Mouse (Mus musculus) kidney, adult 2 months (tissue): ENCODE measurements at regions not wholly inside any gene's neighbourhood (a gene's known extent, or its start where the extent isn't known, plus 50 kb on each side); places are given as distances from the start of the nearest gene placed in this dataset.

ENCODE experiments used
- DNase-seq: peaks from one replicate; pipeline ENCODE4 v3.0.0; 2021
- H3K27ac ChIP-seq: fragments of 200-500 bp; 2 replicates; pipeline ENCODE4 v1.5.1; 2012; ENCODE audit warnings: low read depth, low read length, control low read depth, inconsistent platforms; ENCODE audit not compliant: insufficient read depth
- H3K27me3 ChIP-seq: fragments of 200-500 bp; replicated peaks from 2 replicates; pipeline ENCODE4 v1.6.1; 2012; ENCODE audit warnings: mild to moderate bottlenecking, moderate library complexity, low read length, inconsistent platforms; ENCODE audit not compliant: control insufficient read depth, insufficient read depth
- H3K36me3 ChIP-seq: fragments of 200-500 bp; 2 replicates; pipeline ENCODE4 v1.6.1; 2012; ENCODE audit warnings: mild to moderate bottlenecking, moderate library complexity, low read length, inconsistent platforms; ENCODE audit not compliant: control insufficient read depth, insufficient read depth
- H3K4me1 ChIP-seq: fragments of 200-500 bp; 2 replicates; pipeline ENCODE4 v1.6.1; 2011; ENCODE audit warnings: low read length; ENCODE audit not compliant: control insufficient read depth, insufficient read depth
- H3K4me3 ChIP-seq: fragments of 200-500 bp; 2 replicates; pipeline ENCODE4 v1.5.1; 2011; ENCODE audit warnings: mild to moderate bottlenecking, low read depth, low read length, control low read depth; ENCODE audit not compliant: insufficient read depth
- CTCF ChIP-seq: fragments of 200-500 bp; conservative IDR thresholded peaks from 2 replicates; pipeline ENCODE4 v1.5.1; 2011; ENCODE audit warnings: low read depth, mild to moderate bottlenecking, control low read depth, low read length, moderate library complexity, mixed read lengths; ENCODE audit not compliant: insufficient read depth, insufficient read length
- POLR2A ChIP-seq: fragments of 200-500 bp; IDR thresholded peaks from one replicate; pipeline ENCODE4 v1.6.1; 2011; ENCODE audit warnings: low read depth, low read length, control low read depth
- WGBS: fragments of 180-500 bp; shearing (Covaris S2); methylation state at CpG from one replicate; pipeline ENCODE4 v1.1.7; 2018; 5-methylcytosine and 5-hydroxymethylcytosine counted together

DNA sequence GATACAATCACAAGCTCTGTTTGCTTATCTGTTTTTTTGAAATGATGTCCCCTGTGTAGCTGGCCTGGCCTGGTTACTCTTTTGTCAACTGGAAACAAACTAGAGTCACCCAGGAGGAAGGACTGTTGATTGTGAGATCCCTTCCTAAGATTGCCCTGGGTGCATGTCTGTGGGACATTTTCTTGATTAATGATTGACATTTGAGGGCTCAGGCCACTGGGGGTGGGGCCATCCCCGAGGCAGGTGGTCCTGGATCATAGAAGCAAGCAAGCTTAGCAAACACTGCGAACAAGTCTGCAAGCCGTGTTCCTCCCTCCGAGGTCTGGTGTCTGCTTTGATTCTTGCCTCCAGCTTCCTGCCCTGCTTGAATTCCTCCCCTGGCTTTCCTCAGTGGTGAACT is 84.4 kb upstream of the Eomes start:
- TF ChIP-seq POLR2A = no peak
- TF ChIP-seq CTCF = no peak
- no peak for DNase-seq
- Histone ChIP-seq H3K36me3 (no peaks in the 10 kb centered on the region), H3K27me3 (no peaks in the 10 kb centered on the region), H3K27ac (no peak overlapping the region), H3K4me1 (no peaks in the 10 kb centered on the region), H3K4me3 (no peak overlapping the region)
- 43% methylated on average over 4 of the region's 4 CpGs for WGBS

DNA sequence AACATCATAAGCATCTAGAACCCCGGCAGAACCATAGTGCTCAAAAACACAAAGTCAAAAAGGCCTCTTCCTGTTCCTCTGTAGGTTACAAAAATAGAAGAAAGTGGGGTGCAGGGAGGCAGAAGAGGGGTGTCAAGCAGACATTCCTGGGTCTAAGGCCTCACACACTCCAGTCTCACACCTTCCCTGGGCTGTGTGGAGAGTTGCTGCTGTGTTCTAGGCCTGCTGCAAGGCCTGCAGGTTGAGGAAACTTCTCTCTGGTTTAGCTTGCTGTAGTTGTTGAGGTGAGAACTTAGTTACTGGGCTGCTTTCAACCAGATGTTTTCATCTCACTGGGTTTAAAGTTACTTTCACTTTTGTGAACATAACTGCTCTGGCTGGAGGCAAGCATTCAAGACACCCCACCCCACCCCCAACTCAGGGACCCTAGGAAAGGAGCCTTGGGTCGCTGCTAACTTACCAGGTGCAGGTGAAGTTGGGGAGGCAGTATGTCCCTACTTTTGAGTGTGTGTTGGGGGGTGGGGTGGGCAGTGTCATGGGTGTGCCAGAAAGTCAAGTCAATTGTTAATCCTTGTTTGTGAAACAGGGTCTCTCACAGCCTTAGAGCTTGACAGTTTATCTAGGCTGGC is 81.5 kb upstream of the Eomes start:
- H3K4me3 ChIP-seq = no peak overlapping the region
- H3K27me3 ChIP-seq = no peaks in the 10 kb centered on the region
- 81% methylated on average over 2 of the region's 2 CpGs for WGBS
- H3K27ac ChIP-seq = no peak overlapping the region
- DNase-seq = no peak
- TF ChIP-seq POLR2A (no peak), CTCF (no peak)
- no peaks in the 10 kb centered on the region for H3K36me3 ChIP-seq
- H3K4me1 ChIP-seq = no peaks in the 10 kb centered on the region

DNA sequence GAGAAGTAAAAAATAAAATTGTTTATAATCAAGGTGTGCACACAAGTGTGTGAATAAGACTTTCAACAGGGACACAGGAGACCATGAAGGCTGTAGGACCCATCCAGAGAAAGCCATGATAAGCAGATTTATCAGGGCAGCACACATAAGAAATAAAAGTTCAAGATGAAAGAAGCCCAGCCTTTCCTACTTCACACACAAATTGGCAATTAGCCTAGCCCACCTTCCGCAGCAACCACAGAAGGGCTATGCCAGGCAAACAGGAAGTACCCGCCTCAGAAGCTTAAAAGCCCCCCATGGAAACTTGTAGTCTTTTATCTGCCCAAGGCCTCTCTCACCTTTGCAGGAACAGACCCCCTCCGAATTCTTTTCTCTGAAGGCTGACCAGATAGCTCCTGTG is 77.5 kb upstream of the Eomes start:
- no peak for TF ChIP-seq POLR2A
- TF ChIP-seq CTCF = no peak
- Histone ChIP-seq H3K27ac (no peak overlapping the region), H3K4me3 (no peak overlapping the region), H3K27me3 (no peaks in the 10 kb centered on the region), H3K36me3 (no peaks in the 10 kb centered on the region), H3K4me1 (no peaks in the 10 kb centered on the region)
- no peak for DNase-seq
- WGBS = 83% methylated on average over 3 of the region's 3 CpGs

DNA sequence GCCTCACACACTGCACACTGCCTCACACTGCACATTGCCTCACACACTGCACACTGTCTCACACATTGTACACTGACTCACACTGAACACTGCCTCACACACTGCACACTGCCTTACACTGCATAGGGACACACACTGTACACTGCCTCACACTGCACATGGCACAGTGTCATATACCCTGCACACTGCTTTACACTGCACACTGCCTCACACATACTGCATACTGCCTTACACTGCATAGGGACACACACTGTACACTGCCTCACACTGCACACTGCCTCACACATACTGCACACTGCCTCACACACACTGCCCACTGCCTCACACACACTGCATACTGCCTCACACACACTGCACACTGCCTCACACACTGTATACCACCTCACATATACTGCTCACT is 76.8 kb upstream of the Eomes start:
- Histone ChIP-seq H3K27me3 (no peaks in the 10 kb centered on the region), H3K4me3 (no peak overlapping the region), H3K4me1 (no peaks in the 10 kb centered on the region), H3K36me3 (no peaks in the 10 kb centered on the region), H3K27ac (no peak overlapping the region)
- TF ChIP-seq CTCF (no peak), POLR2A (no peak)
- no peak for DNase-seq

DNA sequence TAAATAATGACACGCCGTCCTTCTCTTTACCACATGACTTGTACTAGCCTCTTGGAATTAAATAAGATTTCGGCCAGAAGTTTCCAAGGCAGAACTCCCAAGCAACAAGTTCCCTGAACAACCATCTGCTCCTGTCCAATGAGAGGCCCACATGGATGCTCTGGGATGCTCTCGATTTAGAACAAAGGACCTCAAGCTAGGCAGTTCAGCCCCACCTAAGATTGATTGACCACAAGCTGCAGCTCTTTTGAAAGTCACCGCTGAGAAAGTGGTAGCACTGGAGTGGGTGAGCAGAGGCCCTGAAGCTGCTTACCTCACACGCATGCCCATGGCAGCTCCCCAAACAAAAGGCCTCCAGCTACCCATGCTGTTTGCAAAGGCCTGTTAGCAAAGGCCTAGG is 73.1 kb upstream of the Eomes start:
- H3K4me3 ChIP-seq = no peak overlapping the region
- no peaks in the 10 kb centered on the region for H3K4me1 ChIP-seq
- H3K36me3 ChIP-seq = no peaks in the 10 kb centered on the region
- WGBS = 62% methylated on average over 6 of the region's 6 CpGs
- H3K27me3 ChIP-seq = no peaks in the 10 kb centered on the region
- no peak overlapping the region for H3K27ac ChIP-seq
- TF ChIP-seq POLR2A = no peak
- TF ChIP-seq CTCF = no peak
- DNase-seq = no peak

DNA sequence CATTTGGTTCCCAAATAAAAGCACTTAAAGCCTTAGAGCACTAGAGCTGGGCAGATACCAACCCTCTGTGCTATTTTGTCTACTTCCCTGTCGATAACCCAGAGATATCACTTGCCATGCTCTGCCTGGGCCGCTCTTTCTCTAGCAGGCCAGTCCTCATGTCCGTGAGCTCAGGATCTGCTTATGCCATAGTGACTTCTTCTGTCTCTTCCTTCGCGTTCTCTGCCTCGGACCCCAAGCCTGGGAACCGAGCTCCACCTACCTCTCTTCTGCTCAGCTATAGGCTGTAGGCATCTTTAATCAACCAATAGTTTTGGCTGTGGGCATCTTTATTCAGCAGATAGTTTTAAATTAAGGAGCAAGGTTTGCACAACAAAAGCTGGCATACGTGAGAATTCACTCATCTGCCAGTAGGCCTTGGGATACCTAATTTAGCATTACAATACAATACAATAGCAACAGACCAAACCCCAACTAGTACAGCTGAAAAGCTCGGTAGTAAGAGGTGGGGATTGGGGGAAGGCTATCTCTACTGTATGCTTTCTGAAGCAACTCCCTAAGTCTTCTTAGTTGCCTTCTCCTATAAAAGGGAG is 72.0 kb upstream of the Eomes start:
- 80% methylated on average over 9 of the region's 9 CpGs for WGBS
- Histone ChIP-seq H3K27ac (no peak overlapping the region), H3K27me3 (no peaks in the 10 kb centered on the region), H3K36me3 (no peaks in the 10 kb centered on the region), H3K4me3 (no peak overlapping the region), H3K4me1 (no peaks in the 10 kb centered on the region)
- TF ChIP-seq CTCF = no peak
- no peak for TF ChIP-seq POLR2A
- DNase-seq = no peak

DNA sequence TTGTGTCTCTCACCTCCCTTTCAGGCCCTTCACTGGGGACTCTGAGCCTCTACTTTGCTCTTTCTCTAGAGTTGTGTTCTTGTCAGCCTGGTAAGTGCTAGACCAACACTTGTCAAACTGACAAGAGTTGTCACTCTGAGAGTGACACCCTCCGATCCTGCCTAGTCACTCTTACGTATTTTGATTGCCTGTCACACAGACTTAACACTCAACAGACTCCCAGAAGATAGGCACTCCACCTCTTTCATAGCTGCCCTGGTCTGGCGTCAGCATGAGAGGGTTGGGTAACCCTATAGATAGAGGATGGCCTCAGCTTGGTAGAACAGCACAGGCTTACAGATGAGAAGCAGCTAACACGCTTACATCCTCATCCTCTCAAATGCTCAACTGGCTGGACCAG is 62.0 kb upstream of the Eomes start:
- Histone ChIP-seq H3K36me3 (no peaks in the 10 kb centered on the region), H3K27me3 (no peaks in the 10 kb centered on the region), H3K4me1 (no peaks in the 10 kb centered on the region), H3K27ac (no peak overlapping the region), H3K4me3 (no peak overlapping the region)
- WGBS = 83% methylated on average over 4 of the region's 4 CpGs
- TF ChIP-seq POLR2A (no peak), CTCF (no peak)
- DNase-seq = no peak

DNA sequence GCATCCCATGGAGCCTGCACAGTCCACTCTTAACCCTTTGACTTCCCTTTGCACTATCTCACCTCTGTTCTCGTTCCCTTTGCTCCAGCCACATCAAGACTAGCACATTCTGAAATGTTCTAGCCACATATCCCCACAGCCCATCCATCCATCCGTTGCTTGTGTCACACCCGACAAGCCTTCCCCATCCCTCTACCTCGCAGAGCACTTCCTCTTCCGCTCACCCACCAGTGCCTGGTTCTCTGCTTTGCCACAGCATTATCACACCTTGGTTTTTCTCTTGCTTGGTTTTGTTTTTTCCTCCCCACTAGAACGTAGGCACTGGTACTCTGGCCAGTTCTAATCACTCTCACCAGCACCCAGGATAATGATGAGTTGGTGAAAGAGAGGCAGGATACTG is 61.5 kb upstream of the Eomes start:
- Histone ChIP-seq H3K4me3 (no peak overlapping the region), H3K27me3 (no peaks in the 10 kb centered on the region), H3K4me1 (no peaks in the 10 kb centered on the region), H3K36me3 (no peaks in the 10 kb centered on the region), H3K27ac (no peak overlapping the region)
- TF ChIP-seq CTCF (no peak), POLR2A (no peak)
- DNase-seq = no peak
- 84% methylated on average over 6 of the region's 6 CpGs for WGBS
